Mouse (Mus musculus): ENCODE data around the gene Usp28. TPM values are rescaled to one million over a fixed set of nuclear protein-coding genes. Genes with fewer than 3 reads are reported as not detected.

Usp28 gene
- total and polyA plus RNA-seq, 3 experiments: 5.8 to 9.3 (median 7.0) TPM

- no peaks in the 10 kb centered on the region for H3K36me3 ChIP-seq (replicated peaks in 1 of 2; ENCODE audit: control insufficient read depth in 1 of 2, insufficient read depth in 1 of 2, low read length in 1 of 2)
- H3K27me3 ChIP-seq (replicated peaks): no peaks in the 10 kb centered on the region
- peak; percentile 51 for DNase-seq (ENCODE audit: extremely low read depth)
- TF ChIP-seq IRF4 (IDR thresholded peaks at IDR 0.05; ENCODE audit: low read depth, low read length): no peak
- no peak for TF ChIP-seq NRF1 (IDR thresholded peaks at IDR 0.05; ENCODE audit: low read depth, low read length)
- TF ChIP-seq ELF1 (IDR thresholded peaks at IDR 0.05; ENCODE audit: low read depth, low read length): peak; percentile 51; the same call in 1 of the 2 replicates
- TF ChIP-seq ZNF384 (IDR thresholded peaks at IDR 0.05; ENCODE audit: low read depth, low read length): peak; percentile 92
- peak; percentile 81 for TF ChIP-seq RAD21 (IDR thresholded peaks at IDR 0.05; ENCODE audit: low read depth, low read length)
- TF ChIP-seq CTCF (conservative IDR thresholded peaks at IDR 0.05 in 1 of 2, IDR thresholded peaks at IDR 0.05 in 1 of 2; ENCODE audit: low read depth in 2 of 2, low read length in 2 of 2): peak; percentile 76 to 88
- no peak for TF ChIP-seq JUN (IDR thresholded peaks at IDR 0.05; ENCODE audit: insufficient read depth, low read depth, low read length)
- TF ChIP-seq TBP (conservative IDR thresholded peaks at IDR 0.05; ENCODE audit: low read depth, low read length): no peak
- TF ChIP-seq SMC3 (IDR thresholded peaks at IDR 0.05; ENCODE audit: low read depth, low read length): peak; percentile 77
- H3K4me3 ChIP-seq (replicated peaks in 1 of 3; ENCODE audit: low read depth in 2 of 3, low read length in 2 of 3, poor library complexity in 1 of 3): no peak overlapping the region
- no peak overlapping the region for H3K9ac ChIP-seq (ENCODE audit: insufficient read depth, low read depth)
- H3K4me2 ChIP-seq (ENCODE audit: insufficient read depth, low read depth, poor library complexity, severe bottlenecking): no peak overlapping the region
- dilution Hi-C loops (cut with MboI; ENCODE audit: extremely low pct_ligation_motif_present, extremely low pct_unique_long_range_greater_than_20kb, low sequenced_read_pairs) (no loop called here), in situ Hi-C loops (cut with MboI; ENCODE audit: low pct_ligation_motif_present, low pct_unique_long_range_greater_than_20kb, low sequenced_read_pairs) (loop anchor here (25.0 kb wide), 1 partner anchor 515 kb away; the partner anchor contains the start of gene Ttc12)
- H3K79me2 ChIP-seq (replicated peaks; ENCODE audit: control insufficient read depth, extremely low read depth, insufficient read depth, poor library complexity, severe bottlenecking): no peaks in the 10 kb centered on the region
- no peak overlapping the region for H3K27ac ChIP-seq (ENCODE audit: insufficient read depth, low read depth)
- peaks cover 9% of the 10 kb centered on the region for H3K9me3 ChIP-seq (replicated peaks; ENCODE audit: low read length)
- peaks cover 0 to 8% of the 10 kb centered on the region in 2 experiments; a peak in 2 of 4 replicates for H3K4me1 ChIP-seq (ENCODE audit: control insufficient read depth in 1 of 2, insufficient read depth in 2 of 2)
Measured at GRCm38 (mm10) chr9:48972494-48972893, 12.7 kb upstream of the Usp28 start.

- no peak overlapping the region for H3K27ac ChIP-seq (ENCODE audit: insufficient read depth, low read depth)
- TF ChIP-seq USF2 (conservative IDR thresholded peaks at IDR 0.05; ENCODE audit: low read depth, low read length) (no peak), KAT2A (IDR thresholded peaks at IDR 0.05; ENCODE audit: insufficient replicate concordance, low read length) (no peak), MAX (IDR thresholded peaks at IDR 0.05; ENCODE audit: low read length) (no peak), JUN (IDR thresholded peaks at IDR 0.05; ENCODE audit: insufficient read depth, low read depth, low read length) (no peak)
- peaks cover 0 to 2% of the 10 kb centered on the region in 2 experiments for H3K36me3 ChIP-seq (replicated peaks in 1 of 2; ENCODE audit: control insufficient read depth in 1 of 2, insufficient read depth in 1 of 2, low read length in 1 of 2)
- H3K9ac ChIP-seq (ENCODE audit: insufficient read depth, low read depth): no peak overlapping the region
- no peaks in the 10 kb centered on the region for H3K9me3 ChIP-seq (replicated peaks; ENCODE audit: low read length)
- H3K4me2 ChIP-seq (ENCODE audit: insufficient read depth, low read depth, poor library complexity, severe bottlenecking): no peak overlapping the region
- in situ Hi-C loops (cut with MboI; ENCODE audit: low pct_ligation_motif_present, low pct_unique_long_range_greater_than_20kb, low sequenced_read_pairs) (no loop called here), dilution Hi-C loops (cut with MboI; ENCODE audit: extremely low pct_ligation_motif_present, extremely low pct_unique_long_range_greater_than_20kb, low sequenced_read_pairs) (no loop called here)
- no peak overlapping the region for H3K4me3 ChIP-seq (replicated peaks in 1 of 3; ENCODE audit: low read depth in 2 of 3, low read length in 2 of 3, poor library complexity in 1 of 3)
- peaks cover 0 to 8% of the 10 kb centered on the region in 2 experiments; a peak in 2 of 4 replicates for H3K4me1 ChIP-seq (ENCODE audit: control insufficient read depth in 1 of 2, insufficient read depth in 2 of 2)
- no peaks in the 10 kb centered on the region for H3K27me3 ChIP-seq (replicated peaks)
- no peaks in the 10 kb centered on the region for H3K79me2 ChIP-seq (replicated peaks; ENCODE audit: control insufficient read depth, extremely low read depth, insufficient read depth, poor library complexity, severe bottlenecking)
- DNase-seq (ENCODE audit: extremely low read depth): no peak
Measured at GRCm38 (mm10) chr9:48976661-48977355, 8.4 kb upstream of the Usp28 start.

DNA sequence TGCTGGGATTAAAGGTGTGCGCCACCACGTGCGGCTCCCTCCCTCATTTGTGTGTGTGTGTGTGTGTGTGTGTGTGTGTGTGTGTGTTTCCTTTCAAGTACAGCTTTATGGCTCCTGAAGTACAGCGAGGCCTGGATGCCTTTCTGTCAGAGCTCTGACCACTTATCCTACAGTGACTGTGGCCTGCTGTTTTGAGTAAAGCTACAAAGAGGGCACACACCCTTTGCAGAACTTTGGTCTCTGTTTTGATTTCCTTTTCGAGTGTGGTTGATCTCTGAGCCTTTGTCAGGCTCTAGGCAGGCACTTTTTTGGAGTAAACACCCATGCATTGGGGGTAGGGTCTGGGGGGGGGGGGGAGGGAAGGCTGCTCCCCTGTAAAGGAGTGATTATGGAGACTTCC is 4.8 kb upstream of the Usp28 start:
- no peaks in the 10 kb centered on the region for H3K27me3 ChIP-seq (replicated peaks)
- no peaks in the 10 kb centered on the region for H3K79me2 ChIP-seq (replicated peaks; ENCODE audit: control insufficient read depth, extremely low read depth, insufficient read depth, poor library complexity, severe bottlenecking)
- H3K4me1 ChIP-seq (ENCODE audit: control insufficient read depth in 1 of 2, insufficient read depth in 2 of 2): peaks cover 0 to 15% of the 10 kb centered on the region in 2 experiments; a peak in 2 of 4 replicates
- H3K4me3 ChIP-seq (replicated peaks in 1 of 3; ENCODE audit: low read depth in 2 of 3, low read length in 2 of 3, poor library complexity in 1 of 3): no peak overlapping the region
- H3K9ac ChIP-seq (ENCODE audit: insufficient read depth, low read depth): no peak overlapping the region
- H3K9me3 ChIP-seq (replicated peaks; ENCODE audit: low read length): no peaks in the 10 kb centered on the region
- no peak overlapping the region for H3K4me2 ChIP-seq (ENCODE audit: insufficient read depth, low read depth, poor library complexity, severe bottlenecking)
- dilution Hi-C loops (cut with MboI; ENCODE audit: extremely low pct_ligation_motif_present, extremely low pct_unique_long_range_greater_than_20kb, low sequenced_read_pairs) (no loop called here), in situ Hi-C loops (cut with MboI; ENCODE audit: low pct_ligation_motif_present, low pct_unique_long_range_greater_than_20kb, low sequenced_read_pairs) (no loop called here)
- TF ChIP-seq ELF1 (IDR thresholded peaks at IDR 0.05; ENCODE audit: low read depth, low read length) (no peak), MEF2A (IDR thresholded peaks at IDR 0.05; ENCODE audit: borderline replicate concordance, low read depth, low read length) (no peak), JUND (conservative IDR thresholded peaks at IDR 0.05; ENCODE audit: low read depth, low read length) (no peak)
- no peak overlapping the region for H3K27ac ChIP-seq (ENCODE audit: insufficient read depth, low read depth)
- DNase-seq (ENCODE audit: extremely low read depth): no peak
- H3K36me3 ChIP-seq (replicated peaks in 1 of 2; ENCODE audit: control insufficient read depth in 1 of 2, insufficient read depth in 1 of 2, low read length in 1 of 2): peaks cover 0 to 2% of the 10 kb centered on the region in 2 experiments

Measured in CH12.LX (cell line).